Mouse (Mus musculus): ENCODE data around the gene Tcp11.

Gene Tcp11

DNA sequence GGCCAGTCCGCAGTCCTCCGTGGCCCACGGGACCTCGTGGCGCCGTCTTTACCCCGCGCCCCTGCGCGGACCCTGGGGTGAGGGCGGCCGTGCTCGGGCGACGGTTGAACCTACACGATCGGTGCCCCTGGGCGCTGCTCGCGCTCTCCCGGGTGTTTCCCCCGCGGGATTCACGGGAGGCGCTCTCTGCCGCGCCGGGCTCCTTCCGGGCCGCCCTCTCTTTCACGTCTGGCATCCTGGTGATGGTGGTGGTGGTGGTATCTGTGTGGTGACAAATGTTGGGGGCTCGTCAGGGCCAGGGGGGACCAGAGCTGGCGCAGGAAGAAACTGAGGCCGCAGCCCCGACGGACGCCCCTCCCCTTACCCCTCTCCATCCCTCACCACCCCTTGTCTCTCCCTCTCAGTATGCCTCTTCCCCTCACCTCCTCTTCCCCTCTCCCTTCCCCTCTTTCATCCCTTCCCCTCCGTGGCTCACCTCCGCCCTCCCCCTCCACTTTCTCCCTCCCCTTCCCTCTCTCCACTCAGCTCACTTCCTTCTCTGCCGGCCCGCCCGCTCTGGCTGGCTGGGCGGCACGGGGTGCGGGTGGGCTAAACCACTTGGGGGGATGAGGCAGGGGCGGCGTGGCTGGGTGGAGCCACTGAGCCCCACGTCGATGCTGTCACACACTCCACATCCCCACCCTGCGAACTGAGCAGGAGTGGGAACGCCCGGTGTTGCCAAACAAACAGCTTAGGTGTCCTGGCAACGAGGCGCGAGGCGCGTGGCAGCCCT, at the start of gene Tcp11:
Gene Tcp11 (minus strand): TSS at position 595 of the 772 bp plus-strand sequence.
- no peak for DNase-seq (ENCODE audit: low spot score in 2 of 2)

- DNase-seq (ENCODE audit: low spot score in 2 of 2) = no peak
Observed at GRCm38 (mm10) chr17:28129796-28130195, 49.4 kb upstream of the Tcp11 start.

DNA sequence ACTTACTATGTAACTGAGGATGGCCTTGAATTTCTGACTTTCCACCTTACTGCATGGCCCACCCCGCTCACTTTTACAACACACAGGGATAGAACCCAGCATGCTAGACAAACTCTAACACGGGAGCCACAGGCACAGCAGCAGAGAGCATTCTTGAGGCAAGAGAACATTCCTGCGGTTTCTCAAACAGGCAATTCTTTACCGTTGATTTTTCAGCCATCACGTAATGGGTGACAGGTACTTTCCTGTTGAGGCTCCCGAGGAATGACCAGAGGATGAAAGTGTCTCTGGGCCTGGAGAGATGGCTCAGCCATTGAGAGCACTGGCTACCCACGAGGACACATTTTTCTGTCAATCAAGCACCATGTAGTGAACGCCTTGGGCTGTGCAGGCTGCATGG, 43.9 kb upstream of the Tcp11 start:
- DNase-seq (ENCODE audit: low spot score in 2 of 2) = no peak

- no peak for DNase-seq (ENCODE audit: low spot score in 2 of 2)
Observed at GRCm38 (mm10) chr17:28123627-28124026, 43.2 kb upstream of the Tcp11 start.

DNA sequence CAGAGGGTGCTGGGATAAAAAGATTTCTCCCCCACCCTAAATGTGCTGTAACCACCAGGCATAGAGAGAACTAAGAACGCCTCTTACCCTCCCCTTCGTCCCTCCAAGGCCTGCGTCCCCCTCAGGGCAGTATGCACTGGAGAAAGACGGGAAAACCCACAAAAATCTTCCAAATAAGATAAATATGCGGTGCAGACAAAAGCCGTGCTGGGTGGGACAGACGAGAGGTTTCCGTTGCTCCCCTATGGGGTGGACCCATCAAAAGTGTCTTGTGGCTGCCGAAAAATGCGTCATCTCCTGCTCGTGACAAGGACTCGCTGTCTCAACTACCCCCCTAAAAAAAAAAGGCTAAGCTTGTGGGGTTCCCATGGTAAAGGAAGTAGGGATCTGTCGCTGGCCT, 42.5 kb upstream of the Tcp11 start:
- DNase-seq (ENCODE audit: low spot score in 2 of 2) = no peak

DNA sequence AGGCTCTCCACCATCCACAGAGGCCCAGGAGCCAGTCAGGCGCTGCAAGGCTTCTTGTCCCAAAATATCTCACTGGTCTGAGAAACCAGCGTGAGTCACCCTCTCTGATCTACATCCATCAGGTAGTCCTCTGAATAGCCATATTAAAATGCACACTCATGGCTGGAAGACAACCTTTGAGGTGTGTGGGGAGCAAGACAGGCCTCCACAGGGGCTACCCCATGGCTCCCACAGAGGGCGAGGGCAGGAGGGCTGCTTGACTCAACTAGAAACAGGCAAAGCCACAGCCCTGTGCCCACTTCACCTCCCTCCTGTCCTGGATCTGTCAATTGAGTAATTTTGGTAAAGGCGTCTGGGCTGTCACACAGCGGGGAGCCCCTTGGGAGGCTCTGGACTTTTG, 40.0 kb upstream of the Tcp11 start:
- no peak for DNase-seq (ENCODE audit: low spot score in 2 of 2)

GRCm38 (mm10) chr17:28117451-28118209, 37.2 kb upstream of the Tcp11 start:
- DNase-seq (ENCODE audit: low spot score in 2 of 2) = no peak

DNA sequence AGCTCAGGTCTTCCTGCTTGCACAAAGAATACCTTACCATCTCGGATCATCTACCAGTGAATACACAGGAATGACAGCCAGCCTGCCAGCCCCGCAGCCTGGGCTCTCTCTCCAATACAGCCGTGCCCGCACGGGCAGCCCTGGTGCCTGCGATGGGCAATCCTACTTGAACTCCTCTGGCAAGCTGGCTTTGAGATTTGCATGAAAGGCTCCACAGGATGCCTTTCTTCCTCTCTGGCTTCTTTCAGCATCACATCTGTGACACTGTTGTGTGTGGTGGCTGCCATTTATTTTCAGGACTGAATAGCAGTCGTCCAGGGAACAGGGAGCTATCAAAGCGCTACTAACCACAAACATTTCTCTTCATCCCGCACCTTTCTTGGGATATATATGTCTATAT, 35.9 kb upstream of the Tcp11 start:
- DNase-seq (ENCODE audit: low spot score in 2 of 2) = no peak

DNA sequence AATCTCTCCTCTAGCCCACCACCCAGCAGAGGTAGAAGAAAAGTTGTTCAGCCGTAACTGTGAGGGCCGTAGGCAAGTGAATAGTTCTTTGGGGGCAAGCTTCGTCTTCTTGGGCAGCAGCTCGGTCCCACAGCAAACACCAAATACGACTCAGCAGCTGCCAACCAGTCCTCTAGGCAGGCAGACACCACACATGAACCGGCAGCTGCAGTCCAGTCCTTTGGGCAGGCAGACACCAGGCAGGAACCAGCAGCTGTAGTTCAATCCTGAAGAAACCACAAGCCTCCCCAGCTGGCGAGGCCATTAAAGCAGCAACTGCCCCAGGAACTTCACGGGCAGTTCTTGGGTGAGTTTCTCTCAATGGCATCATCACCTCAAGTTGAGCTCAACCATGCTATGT, 31.8 kb upstream of the Tcp11 start:
- no peak for DNase-seq (ENCODE audit: low spot score in 2 of 2)

- no peak for DNase-seq (ENCODE audit: low spot score in 2 of 2)
Observed at GRCm38 (mm10) chr17:28107275-28107674, 26.8 kb upstream of the Tcp11 start.

GRCm38 (mm10) chr17:28106352-28106751, 25.9 kb upstream of the Tcp11 start:
- no peak for DNase-seq (ENCODE audit: low spot score in 2 of 2)

- DNase-seq (ENCODE audit: low spot score in 2 of 2) = no peak
Observed at GRCm38 (mm10) chr17:28104416-28104815, 24.0 kb upstream of the Tcp11 start.

DNA sequence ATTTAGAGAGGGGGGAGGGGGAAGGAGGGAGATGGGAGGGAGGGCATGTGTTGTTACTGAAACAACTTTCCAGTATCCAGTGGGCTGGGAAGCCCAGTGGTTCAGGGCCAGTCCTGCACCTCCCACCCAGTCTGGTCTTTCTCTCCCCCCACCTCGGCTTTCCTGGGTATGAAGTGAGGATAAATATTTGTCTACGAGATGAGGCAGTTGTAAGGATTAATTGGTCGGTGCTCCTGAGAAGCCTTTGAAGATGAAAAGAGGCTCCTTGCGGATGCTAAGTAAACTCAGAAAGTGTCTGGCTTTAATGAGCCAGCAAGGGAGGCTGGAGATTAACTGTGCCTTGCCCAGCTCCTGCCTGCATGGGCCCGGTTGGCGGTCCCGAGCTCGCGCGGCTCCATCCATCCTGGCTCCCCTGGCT, 21.5 kb upstream of the Tcp11 start:
- DNase-seq (ENCODE audit: low spot score in 2 of 2) = no peak

- DNase-seq (ENCODE audit: low spot score in 2 of 2) = no peak
Observed at GRCm38 (mm10) chr17:28101284-28101887, 20.9 kb upstream of the Tcp11 start.

GRCm38 (mm10) chr17:28100669-28101068, 20.2 kb upstream of the Tcp11 start:
- DNase-seq (ENCODE audit: low spot score in 2 of 2) = no peak

GRCm38 (mm10) chr17:28099086-28099485, 18.6 kb upstream of the Tcp11 start:
- no peak for DNase-seq (ENCODE audit: low spot score in 2 of 2)

DNA sequence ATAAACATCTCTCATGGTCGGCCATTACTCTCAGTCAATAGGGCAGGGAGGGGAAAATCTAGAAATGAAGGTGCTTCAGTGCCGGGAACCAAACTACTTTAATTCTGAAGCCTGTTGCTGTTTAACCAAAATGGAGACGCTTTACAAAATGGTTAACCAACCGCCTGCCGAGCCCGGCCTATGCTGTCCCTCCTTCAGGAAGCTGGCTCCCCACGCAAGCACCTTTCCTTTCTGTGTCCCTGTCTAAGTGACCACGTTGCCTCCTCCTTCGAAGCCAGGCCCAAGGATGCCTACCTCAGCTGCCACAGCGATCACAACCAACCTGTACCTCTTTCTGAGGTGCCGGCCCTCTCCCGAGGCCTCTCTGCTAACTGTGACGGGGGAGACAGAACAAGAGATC, 16.9 kb upstream of the Tcp11 start:
- DNase-seq (ENCODE audit: low spot score in 2 of 2) = no peak

- DNase-seq (ENCODE audit: low spot score in 2 of 2) = no peak
Observed at GRCm38 (mm10) chr17:28096418-28096817, 16.0 kb upstream of the Tcp11 start.

DNA sequence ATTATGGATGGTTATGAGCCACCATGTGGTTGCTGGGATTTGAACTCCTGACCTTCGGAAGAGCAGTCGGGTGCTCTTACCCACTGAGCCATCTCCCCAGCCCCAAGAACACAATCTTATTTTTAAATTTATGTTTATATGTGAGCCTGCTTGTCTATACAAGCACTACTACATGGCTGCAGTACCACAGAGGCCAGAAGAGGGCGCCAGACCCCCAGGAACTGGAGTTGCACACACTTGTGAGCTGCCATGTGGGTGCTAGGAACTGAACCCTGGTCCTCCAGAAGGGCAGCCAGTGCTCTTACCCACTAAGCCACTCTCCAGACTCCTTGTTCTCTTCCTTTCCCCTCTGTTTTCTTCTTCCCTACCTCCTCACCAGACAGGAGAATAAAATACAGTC, 13.4 kb upstream of the Tcp11 start:
- DNase-seq (ENCODE audit: low spot score in 2 of 2) = no peak

GRCm38 (mm10) chr17:28092297-28092696, 11.9 kb upstream of the Tcp11 start:
- no peak for DNase-seq (ENCODE audit: low spot score in 2 of 2)

DNA sequence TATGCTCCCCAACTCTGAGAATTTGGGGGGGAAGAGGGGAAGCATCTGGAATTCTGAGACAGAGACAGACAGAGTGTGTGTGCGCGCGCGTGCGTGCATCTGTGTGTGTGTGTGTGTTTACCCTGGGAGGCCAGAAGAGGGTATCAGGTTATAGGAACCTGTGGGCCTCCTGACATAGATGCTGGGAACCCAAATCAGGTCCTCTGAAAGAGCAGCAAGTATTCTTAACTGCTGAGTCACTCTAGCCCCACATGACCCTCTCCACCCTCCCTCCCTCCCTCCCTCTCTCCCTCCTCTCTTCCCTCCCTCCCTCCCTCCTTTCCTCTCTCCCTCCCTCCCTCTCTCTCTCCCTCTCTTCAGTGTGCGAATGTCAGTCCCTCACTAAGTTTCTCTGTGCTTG, 8.3 kb upstream of the Tcp11 start:
- DNase-seq (ENCODE audit: low spot score in 2 of 2) = no peak

DNA sequence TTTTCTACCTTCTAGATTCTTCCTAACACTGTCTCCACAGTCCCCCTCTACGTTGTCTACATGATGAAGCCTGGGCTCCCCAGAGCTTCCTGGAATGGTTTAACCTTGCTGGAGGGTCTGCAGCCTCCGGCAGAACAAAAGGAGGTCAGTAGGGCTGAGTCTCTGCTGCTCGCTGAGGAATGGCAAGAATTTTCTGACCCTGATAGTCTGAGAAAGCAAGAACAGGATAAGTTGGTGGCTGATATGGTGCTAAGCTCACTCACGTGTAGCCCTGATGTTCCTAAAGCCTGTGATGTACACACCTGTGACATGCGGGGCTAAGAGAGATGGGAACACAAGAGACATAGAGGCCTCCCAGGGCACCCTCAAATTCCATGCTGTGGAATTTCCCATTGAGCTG, 7.0 kb upstream of the Tcp11 start:
- no peak for DNase-seq (ENCODE audit: low spot score in 2 of 2)

DNA sequence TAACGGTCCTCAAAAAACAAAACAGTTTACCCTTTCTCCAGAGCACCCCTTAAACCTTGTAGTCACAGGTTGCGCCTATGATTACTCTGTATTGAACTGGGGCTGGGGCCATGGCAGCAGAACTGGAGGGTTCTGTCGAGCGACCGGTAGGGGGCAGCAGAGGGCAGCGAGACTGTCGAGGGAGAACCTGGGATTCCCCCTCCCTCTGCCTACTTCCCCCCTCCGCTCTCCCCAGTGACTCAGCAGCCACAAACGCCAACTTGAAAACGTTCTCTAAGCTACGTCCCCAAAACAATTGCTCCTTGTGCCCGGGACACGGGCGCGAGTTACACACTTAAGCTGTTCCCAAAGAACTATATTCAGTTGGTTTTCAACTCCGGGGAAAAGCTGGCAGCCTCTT, 4.5 kb upstream of the Tcp11 start:
- DNase-seq (ENCODE audit: low spot score in 2 of 2) = peak; percentile 82 to 89
